Mouse (Mus musculus): ENCODE data around the gene Cbx4. TPM values are rescaled to one million over a fixed set of nuclear protein-coding genes. Genes with fewer than 3 reads are reported as not detected.

The Cbx4 gene
- polyA plus RNA-seq, 1 experiment from 2014 or later = 9.7 TPM

DNA sequence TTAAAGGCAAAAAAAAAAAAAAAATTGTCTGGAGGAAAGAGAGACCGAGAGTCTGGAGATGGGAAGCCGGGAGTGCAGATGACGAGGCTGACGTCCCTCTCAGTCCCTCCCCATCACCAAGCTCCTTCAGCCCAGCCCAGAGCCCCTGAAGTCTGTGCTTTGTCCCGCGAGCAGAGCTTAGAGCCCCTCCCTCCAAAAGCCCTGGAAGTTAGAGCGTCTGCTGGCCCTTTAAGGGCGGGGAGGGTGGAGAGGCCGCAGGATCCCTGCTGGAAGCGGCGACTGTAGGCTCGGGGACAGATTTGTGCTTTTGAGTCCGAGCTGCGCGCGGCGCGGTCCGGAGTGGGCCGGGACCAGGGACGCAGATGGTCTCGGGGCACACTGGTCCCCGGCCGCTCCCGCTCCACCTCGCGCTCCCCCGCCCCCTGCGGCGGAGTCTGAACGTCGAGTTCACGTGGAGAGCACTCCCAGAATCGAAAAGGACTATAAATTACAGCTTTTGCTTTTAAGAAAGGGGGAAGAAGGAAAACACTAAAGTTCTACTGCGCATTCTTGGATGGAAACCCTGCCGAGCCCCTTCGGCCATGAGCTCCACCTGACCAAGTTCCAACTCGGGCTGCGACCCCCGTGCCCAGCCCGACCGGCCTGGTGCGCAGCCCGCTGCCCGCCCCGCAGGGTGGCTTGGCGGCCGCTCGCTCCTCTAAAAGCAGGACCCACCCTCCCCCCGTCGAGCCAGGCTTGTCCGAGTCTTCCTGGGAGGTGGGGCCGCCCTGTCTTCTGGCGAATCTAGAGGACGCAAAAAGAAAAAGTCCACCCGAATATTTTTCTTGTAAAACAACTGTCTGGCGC is 48.9 kb downstream of the Cbx4 start:
- Histone ChIP-seq H3K4me1 (ENCODE audit: insufficient read depth, low read depth, low read length) (peaks cover 14% of the 10 kb centered on the region), H3K27ac (ENCODE audit: low read length) (no peak overlapping the region), H3K9me3 (ENCODE audit: low read length) (no peaks in the 10 kb centered on the region), H3K4me2 (replicated peaks; ENCODE audit: low read depth, low read length) (peak overlapping the region; percentile 84), H3K36me3 (ENCODE audit: insufficient read depth, low read length) (no peaks in the 10 kb centered on the region; the same call in 1 of the 2 replicates), H3K27me3 (replicated peaks; ENCODE audit: insufficient read depth, low read length) (peaks cover 36% of the 10 kb centered on the region), H3K9ac (replicated peaks; ENCODE audit: low read depth) (peak overlapping the region; percentile 26; the same call in 1 of the 2 replicates), H3K4me3 (ENCODE audit: low read depth, low read length) (peak overlapping the region; percentile 46)
- WGBS = 4% methylated on average over 57 of the region's 57 CpGs
- peak; percentile 41 for DNase-seq (ENCODE audit: low spot score)
- no peak for TF ChIP-seq EP300 (IDR thresholded peaks at IDR 0.05)
- TF ChIP-seq CTCF (IDR thresholded peaks at IDR 0.05) = no peak
- no peak for ATAC-seq

DNA sequence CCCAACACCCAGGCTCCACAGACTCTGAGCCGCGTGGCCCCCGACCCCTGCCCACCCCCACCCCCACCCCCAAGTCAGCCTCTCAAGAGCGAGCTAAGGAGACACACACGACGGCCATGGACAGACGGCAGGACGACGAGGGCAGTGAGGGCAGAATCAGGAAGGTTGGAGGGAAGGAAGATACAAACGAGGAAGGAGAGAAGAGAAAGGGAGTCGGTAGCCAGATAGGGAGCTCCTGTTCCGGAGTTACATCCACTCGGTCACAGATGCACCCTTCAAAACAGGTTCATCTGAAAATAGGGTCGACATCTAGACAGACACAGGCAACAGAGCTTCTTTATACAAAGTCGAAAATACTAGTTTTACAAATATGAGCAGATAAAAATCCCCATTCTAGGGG is 49.6 kb downstream of the Cbx4 start:
- no peaks in the 10 kb centered on the region for H3K9me3 ChIP-seq (ENCODE audit: low read length)
- no peak for TF ChIP-seq CTCF (IDR thresholded peaks at IDR 0.05)
- no peak for TF ChIP-seq EP300 (IDR thresholded peaks at IDR 0.05)
- no peak for ATAC-seq
- H3K36me3 ChIP-seq (ENCODE audit: insufficient read depth, low read length) = no peaks in the 10 kb centered on the region; the same call in 1 of the 2 replicates
- no peak overlapping the region for H3K9ac ChIP-seq (replicated peaks; ENCODE audit: low read depth)
- peaks cover 29% of the 10 kb centered on the region for H3K27me3 ChIP-seq (replicated peaks; ENCODE audit: insufficient read depth, low read length)
- H3K4me3 ChIP-seq (ENCODE audit: low read depth, low read length) = no peak overlapping the region; the same call in 1 of the 2 replicates
- 14% methylated on average over 15 of the region's 15 CpGs for WGBS
- no peak overlapping the region for H3K27ac ChIP-seq (ENCODE audit: low read length)
- peaks cover 12% of the 10 kb centered on the region; the same call in 1 of the 2 replicates for H3K4me1 ChIP-seq (ENCODE audit: insufficient read depth, low read depth, low read length)
- no peak overlapping the region for H3K4me2 ChIP-seq (replicated peaks; ENCODE audit: low read depth, low read length)
- DNase-seq (ENCODE audit: low spot score) = no peak

DNA sequence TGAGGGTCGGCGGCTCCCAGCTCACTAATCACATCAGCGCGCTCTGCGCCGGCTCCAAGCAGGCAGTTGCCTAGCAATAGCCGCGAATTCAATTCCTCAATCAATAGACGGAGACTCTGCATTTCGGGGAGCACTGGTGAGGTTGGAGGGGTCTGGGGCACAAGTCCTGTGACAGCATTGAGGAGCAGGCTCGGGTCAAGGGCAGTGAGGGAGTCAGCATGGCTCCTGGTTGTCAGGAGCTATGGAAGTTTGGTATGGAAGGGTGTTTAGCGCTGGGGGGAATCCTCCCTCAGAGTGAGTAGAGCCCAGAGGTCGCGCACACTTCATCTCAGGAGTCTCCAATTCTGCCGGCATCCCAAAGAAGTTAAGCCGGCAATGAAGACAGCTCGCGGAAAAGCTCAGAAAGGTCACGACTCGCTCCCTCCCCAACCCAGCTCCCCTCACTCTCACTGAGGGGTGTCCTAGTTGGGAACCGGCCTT is 50.3 kb downstream of the Cbx4 start:
- WGBS = 16% methylated on average over 21 of the region's 21 CpGs
- no peak overlapping the region for H3K4me2 ChIP-seq (replicated peaks; ENCODE audit: low read depth, low read length)
- ATAC-seq (no peak), DNase-seq (ENCODE audit: low spot score) (no peak)
- H3K9me3 ChIP-seq (ENCODE audit: low read length) = no peaks in the 10 kb centered on the region
- no peak overlapping the region for H3K4me3 ChIP-seq (ENCODE audit: low read depth, low read length)
- H3K27me3 ChIP-seq (replicated peaks; ENCODE audit: insufficient read depth, low read length) = peaks cover 28% of the 10 kb centered on the region
- no peak for TF ChIP-seq EP300 (IDR thresholded peaks at IDR 0.05)
- TF ChIP-seq CTCF (IDR thresholded peaks at IDR 0.05) = no peak
- no peaks in the 10 kb centered on the region; the same call in 1 of the 2 replicates for H3K36me3 ChIP-seq (ENCODE audit: insufficient read depth, low read length)
- H3K27ac ChIP-seq (ENCODE audit: low read length) = no peak overlapping the region
- 0 out of 2 replicates have a peak, but pooled peaks cover 10% of the 10 kb centered on the region for H3K4me1 ChIP-seq (ENCODE audit: insufficient read depth, low read depth, low read length)
- no peak overlapping the region for H3K9ac ChIP-seq (replicated peaks; ENCODE audit: low read depth)

DNA sequence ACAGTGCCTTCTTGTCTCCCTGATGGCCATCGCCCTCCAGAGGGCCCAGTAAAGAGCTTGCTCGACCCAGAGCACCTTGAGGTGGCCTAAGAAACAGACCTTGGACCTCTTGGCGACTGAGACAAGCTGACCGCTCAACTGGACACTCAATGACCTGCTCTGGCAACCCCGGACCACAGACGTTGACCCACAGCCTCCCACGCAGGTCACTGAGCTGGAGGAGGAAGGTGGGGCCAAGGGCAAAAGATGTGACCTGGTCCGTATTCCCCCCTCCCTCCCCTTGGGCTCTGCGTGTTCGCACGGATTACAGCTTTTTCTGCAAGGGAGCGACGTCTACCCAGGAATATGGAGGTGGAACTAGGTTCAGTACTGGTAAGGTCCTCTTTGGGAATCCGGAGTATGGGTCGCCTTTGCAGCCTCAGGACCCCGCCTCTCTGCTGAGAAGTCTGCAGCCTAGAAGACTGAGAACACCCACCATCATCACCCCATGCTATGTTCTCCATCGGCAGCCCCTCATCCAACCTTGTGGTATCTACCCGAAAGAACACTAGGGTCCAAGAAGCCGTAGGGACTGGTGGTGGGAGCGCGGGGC is 50.8 kb downstream of the Cbx4 start:
- 0 out of 2 replicates have a peak, but pooled peaks cover 8% of the 10 kb centered on the region for H3K4me1 ChIP-seq (ENCODE audit: insufficient read depth, low read depth, low read length)
- 9% methylated on average over 21 of the region's 21 CpGs for WGBS
- no peak for TF ChIP-seq EP300 (IDR thresholded peaks at IDR 0.05)
- no peaks in the 10 kb centered on the region; the same call in 1 of the 2 replicates for H3K36me3 ChIP-seq (ENCODE audit: insufficient read depth, low read length)
- peaks cover 28% of the 10 kb centered on the region for H3K27me3 ChIP-seq (replicated peaks; ENCODE audit: insufficient read depth, low read length)
- H3K4me2 ChIP-seq (replicated peaks; ENCODE audit: low read depth, low read length) = no peak overlapping the region
- ATAC-seq (no peak), DNase-seq (ENCODE audit: low spot score) (no peak)
- H3K9me3 ChIP-seq (ENCODE audit: low read length) = no peaks in the 10 kb centered on the region
- H3K4me3 ChIP-seq (ENCODE audit: low read depth, low read length) = no peak overlapping the region
- no peak overlapping the region for H3K27ac ChIP-seq (ENCODE audit: low read length)
- H3K9ac ChIP-seq (replicated peaks; ENCODE audit: low read depth) = no peak overlapping the region

DNA sequence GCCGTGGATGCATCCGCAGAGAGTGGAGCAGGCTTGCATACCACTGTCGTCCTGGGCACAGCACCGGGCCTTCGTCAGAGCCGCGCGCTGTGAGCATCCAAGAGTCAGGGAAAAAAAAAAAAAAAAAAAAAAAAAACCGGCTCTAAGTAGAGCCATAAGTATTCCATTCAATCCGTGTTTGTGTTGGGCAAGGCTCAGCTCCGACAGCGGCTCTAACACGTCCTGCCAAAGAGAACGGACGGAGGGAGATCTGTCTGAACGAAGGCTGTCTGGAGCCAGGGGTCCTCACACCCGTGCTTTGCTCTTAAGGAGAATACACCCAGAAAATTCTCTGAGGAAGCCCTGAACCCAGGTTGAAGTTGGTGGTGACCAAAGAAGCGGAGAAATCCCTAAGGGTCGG is 51.4 kb downstream of the Cbx4 start:
- H3K27ac ChIP-seq (ENCODE audit: low read length) = no peak overlapping the region
- peaks cover 28% of the 10 kb centered on the region for H3K27me3 ChIP-seq (replicated peaks; ENCODE audit: insufficient read depth, low read length)
- peak overlapping the region; percentile 25; the same call in 1 of the 2 replicates for H3K4me2 ChIP-seq (replicated peaks; ENCODE audit: low read depth, low read length)
- H3K9me3 ChIP-seq (ENCODE audit: low read length) = no peaks in the 10 kb centered on the region
- 0 out of 2 replicates have a peak, but pooled peaks cover 6% of the 10 kb centered on the region for H3K4me1 ChIP-seq (ENCODE audit: insufficient read depth, low read depth, low read length)
- no peaks in the 10 kb centered on the region; the same call in 1 of the 2 replicates for H3K36me3 ChIP-seq (ENCODE audit: insufficient read depth, low read length)
- H3K4me3 ChIP-seq (ENCODE audit: low read depth, low read length) = 0 out of 2 replicates have a peak overlapping the region, but pooled peaks have one; percentile 1
- WGBS = 6% methylated on average over 19 of the region's 19 CpGs
- ATAC-seq (peak; percentile 22), DNase-seq (ENCODE audit: low spot score) (peak; percentile 27)
- no peak for TF ChIP-seq CTCF (IDR thresholded peaks at IDR 0.05)
- no peak for TF ChIP-seq EP300 (IDR thresholded peaks at IDR 0.05)
- H3K9ac ChIP-seq (replicated peaks; ENCODE audit: low read depth) = no peak overlapping the region

All from lung, postnatal 0 days (tissue).